Mouse (Mus musculus): ENCODE data around the gene Ces1f.

GRCm38 (mm10) chr8:93217375-93217774 is 62.2 kb downstream of the Ces1f start:
- TF ChIP-seq CTCF (IDR thresholded peaks at IDR 0.05; ENCODE audit: extremely low read depth, insufficient read depth, low read length) (no peak), POLR2A (IDR thresholded peaks at IDR 0.05; ENCODE audit: extremely low read depth, insufficient read depth, low read length) (no peak)

Measured in cortical plate, adult 2 months (tissue).